Mouse (Mus musculus) gastrocnemius, adult 2 months (tissue): ENCODE measurements around the gene Hrh1. TPM values are rescaled to one million over a fixed set of nuclear protein-coding genes. Genes with fewer than 3 reads are reported as not detected.

Experiments used
- DNase-seq: peaks from one replicate; pipeline ENCODE4 v3.0.0; 2022
- H3K27ac ChIP-seq: fragments of 200-600 bp; 2 replicates; pipeline ENCODE4 v1.8.1; 2022; ENCODE audit warnings: mild to moderate bottlenecking
- H3K4me3 ChIP-seq: fragments of 200-600 bp; 2 replicates; pipeline ENCODE4 v1.8.1; 2022; ENCODE audit warnings: mild to moderate bottlenecking, moderate library complexity
- CTCF ChIP-seq: fragments of 200-600 bp; IDR thresholded peaks from 2 replicates; pipeline ENCODE4 v1.8.1; 2022; ENCODE audit warnings: antibody characterized with exemption, mild to moderate bottlenecking, moderate library complexity
- intact Hi-C: fragments of 180-260 bp; cut with DNase I; formaldehyde crosslinking; loops from one replicate; pipeline ENCODE4 v1.15.1; 2025
- total RNA-seq, 2 experiments: library from RNA; stranded (reverse); gene quantifications; 2 replicates each; pipeline ENCODE4 v1.2.3; 2021

Gene Hrh1
- total RNA-seq, 2 experiments from 2014 or later: 0.36 to 0.67 TPM

- intact Hi-C loops: no loop called here
- DNase-seq: no peak
- Histone ChIP-seq H3K27ac (no peak overlapping the region), H3K4me3 (no peak overlapping the region)
- TF ChIP-seq CTCF: no peak
Observed at GRCm38 (mm10) chr6:114414510-114414909, 16.8 kb downstream of the Hrh1 start.

- intact Hi-C loops: no loop called here
- no peak overlapping the region for H3K27ac ChIP-seq
- H3K4me3 ChIP-seq: no peak overlapping the region
- no peak for TF ChIP-seq CTCF
- DNase-seq: no peak
Observed at GRCm38 (mm10) chr6:114418037-114418436, 20.3 kb downstream of the Hrh1 start.

GRCm38 (mm10) chr6:114421061-114421460 is 23.3 kb downstream of the Hrh1 start:
- intact Hi-C loops: no loop called here
- DNase-seq: no peak
- TF ChIP-seq CTCF: no peak
- Histone ChIP-seq H3K4me3 (no peak overlapping the region), H3K27ac (no peak overlapping the region)

- no peak for TF ChIP-seq CTCF
Observed at GRCm38 (mm10) chr6:114423051-114423676, 25.4 kb downstream of the Hrh1 start.

GRCm38 (mm10) chr6:114425343-114425742 is 27.6 kb downstream of the Hrh1 start:
- H3K4me3 ChIP-seq: no peak overlapping the region
- no peak for TF ChIP-seq CTCF
- intact Hi-C loops: no loop called here
- DNase-seq: no peak
- H3K27ac ChIP-seq: no peak overlapping the region

More at GRCm38 (mm10) chr6:114423051-114423676, 25.4 kb downstream of the Hrh1 start:
- Histone ChIP-seq H3K4me3 (no peak overlapping the region), H3K27ac (no peak overlapping the region)
- DNase-seq: no peak
- intact Hi-C loops: no loop called here

GRCm38 (mm10) chr6:114427641-114428040 is 29.9 kb downstream of the Hrh1 start:
- intact Hi-C loops: no loop called here
- no peak for DNase-seq
- TF ChIP-seq CTCF: no peak
- no peak overlapping the region for H3K27ac ChIP-seq
- H3K4me3 ChIP-seq: no peak overlapping the region

- no peak for DNase-seq
- TF ChIP-seq CTCF: no peak
- H3K27ac ChIP-seq: no peak overlapping the region
- H3K4me3 ChIP-seq: no peak overlapping the region
- intact Hi-C loops: no loop called here
Observed at GRCm38 (mm10) chr6:114428831-114429230, 31.1 kb downstream of the Hrh1 start.

- Histone ChIP-seq H3K4me3 (no peak overlapping the region), H3K27ac (no peak overlapping the region)
- TF ChIP-seq CTCF: no peak
- intact Hi-C loops: no loop called here
- no peak for DNase-seq
Observed at GRCm38 (mm10) chr6:114432591-114432990, 34.9 kb downstream of the Hrh1 start.

GRCm38 (mm10) chr6:114434524-114434923 is 36.8 kb downstream of the Hrh1 start:
- no peak for TF ChIP-seq CTCF
- Histone ChIP-seq H3K4me3 (no peak overlapping the region), H3K27ac (no peak overlapping the region)
- intact Hi-C loops: no loop called here
- no peak for DNase-seq

- DNase-seq: no peak
- TF ChIP-seq CTCF: no peak; the same call in 1 of the 2 replicates
- intact Hi-C loops: no loop called here
- H3K4me3 ChIP-seq: no peak overlapping the region
- H3K27ac ChIP-seq: no peak overlapping the region
Observed at GRCm38 (mm10) chr6:114440302-114440701, 42.6 kb downstream of the Hrh1 start.

GRCm38 (mm10) chr6:114440788-114441453 is 43.2 kb downstream of the Hrh1 start:
- Histone ChIP-seq H3K27ac (no peak overlapping the region), H3K4me3 (no peak overlapping the region)
- TF ChIP-seq CTCF: no peak
- intact Hi-C loops: no loop called here
- no peak for DNase-seq

- intact Hi-C loops: no loop called here
- TF ChIP-seq CTCF: no peak
- no peak for DNase-seq
- Histone ChIP-seq H3K4me3 (no peak overlapping the region), H3K27ac (no peak overlapping the region)
Observed at GRCm38 (mm10) chr6:114444247-114444844, 46.6 kb downstream of the Hrh1 start.

- intact Hi-C loops: no loop called here
- no peak for TF ChIP-seq CTCF
- no peak for DNase-seq
Observed at GRCm38 (mm10) chr6:114444976-114445375, 47.2 kb downstream of the Hrh1 start.

More at GRCm38 (mm10) chr6:114444976-114445375, 47.2 kb downstream of the Hrh1 start:
- Histone ChIP-seq H3K27ac (no peak overlapping the region), H3K4me3 (no peak overlapping the region)
